Comparison of ENCODE assay signal across 19 mouse cellular contexts in the genomic region with DNA sequence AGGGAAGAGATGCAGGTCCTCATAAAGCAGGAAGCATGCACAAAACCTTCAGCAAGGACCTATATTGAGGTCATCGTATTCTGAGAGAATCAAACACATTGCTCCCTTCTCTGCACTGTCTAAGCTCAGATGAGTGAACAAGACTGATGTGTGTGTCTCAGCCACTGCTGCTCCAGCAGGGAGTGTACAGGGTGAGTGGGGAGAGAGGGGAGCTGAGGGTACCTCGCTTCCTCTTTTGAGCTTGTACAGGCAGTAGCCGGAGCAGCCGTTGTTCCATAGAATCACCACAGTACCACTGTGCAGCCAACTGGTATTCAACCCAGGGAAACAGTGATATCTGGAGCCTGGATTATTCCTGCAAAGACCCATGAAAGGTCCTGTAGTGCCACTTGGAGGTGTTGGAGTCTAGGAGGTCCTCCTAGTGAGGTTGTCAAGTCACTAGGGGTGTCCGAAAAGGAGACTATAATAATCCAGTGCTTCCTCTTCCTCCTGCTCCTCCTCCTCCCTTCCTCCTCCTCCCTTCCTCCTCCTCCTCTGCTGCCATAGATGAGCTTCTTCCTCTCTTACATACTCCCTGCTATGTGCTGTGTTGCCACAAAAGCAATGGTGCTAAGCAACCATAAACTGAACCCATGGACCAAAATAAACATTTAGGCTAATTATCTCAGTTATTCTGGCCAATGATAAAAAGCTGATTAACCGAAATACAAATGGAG.
"Had no signal": no experiment of that assay in that cellular context is flagged by ENCODE, and none has a peak within 500 bp of the region (broad histone marks: within the 10 kb centered on the region; RNA-seq: fewer than 3 reads in every experiment).

No protein-coding gene starts in this region.

- H3K4me3 ChIP-seq: kidney, embryonic 15.5 days; left cerebral cortex, adult 2 months; liver, embryonic 13.5 days; midbrain, embryonic 12.5 days; midbrain, embryonic 15.5 days; myocyte; neural tube, embryonic 13.5 days; stomach, embryonic 15.5 days had no signal

- ATAC-seq: lung, postnatal 0 days; midbrain, embryonic 15.5 days had no signal

- DNase-seq: kidney, adult 11 months; kidney, adult 8-10 months; kidney, postnatal 10 days; kidney, postnatal 36 days; layer of hippocampus, postnatal 36 days; liver, embryonic 13.5 days; lung, embryonic 14.5 days; lung, postnatal 36 days; right cerebral cortex, postnatal 14 days; right cerebral cortex, postnatal 4 days; thymus, postnatal 25 days had no signal

- H3K27ac ChIP-seq: kidney, embryonic 15.5 days; left cerebral cortex, adult 2 months; liver, embryonic 13.5 days; midbrain, embryonic 12.5 days; midbrain, embryonic 15.5 days; neural tube, embryonic 13.5 days; stomach, embryonic 15.5 days had no signal

- H3K9me3 ChIP-seq: liver, embryonic 13.5 days; midbrain, embryonic 12.5 days; midbrain, embryonic 15.5 days; neural tube, embryonic 13.5 days; stomach, embryonic 15.5 days had no signal

- H3K27me3 ChIP-seq: kidney, embryonic 15.5 days; liver, embryonic 13.5 days; midbrain, embryonic 12.5 days; midbrain, embryonic 15.5 days; neural tube, embryonic 13.5 days; stomach, embryonic 15.5 days had no signal

- H3K36me3 ChIP-seq: kidney, embryonic 15.5 days; liver, embryonic 13.5 days; midbrain, embryonic 12.5 days; midbrain, embryonic 15.5 days; neural tube, embryonic 13.5 days; stomach, embryonic 15.5 days had no signal

- H3K4me2 ChIP-seq: kidney, embryonic 15.5 days; liver, embryonic 13.5 days; lung, embryonic 14.5 days; midbrain, embryonic 12.5 days; midbrain, embryonic 15.5 days; neural tube, embryonic 13.5 days; stomach, embryonic 15.5 days had no signal

- H3K9ac ChIP-seq: kidney, embryonic 15.5 days; liver, embryonic 13.5 days; lung, embryonic 14.5 days; midbrain, embryonic 12.5 days; midbrain, embryonic 15.5 days; neural tube, embryonic 13.5 days; stomach, embryonic 15.5 days had no signal

- H3K4me1 ChIP-seq: kidney, embryonic 15.5 days; liver, embryonic 13.5 days; midbrain, embryonic 12.5 days; midbrain, embryonic 15.5 days; neural tube, embryonic 13.5 days; stomach, embryonic 15.5 days had no signal
